Mouse (Mus musculus) testis, adult 2 months (tissue): ENCODE data around the gene Kpnb1.

ENCODE experiments used
- CTCF ChIP-seq: fragments of 200-500 bp; IDR thresholded peaks from 2 replicates; pipeline ENCODE4 v1.5.1; 2012; ENCODE audit warnings: low read depth, mild to moderate bottlenecking, inconsistent platforms, low read length, moderate library complexity; ENCODE audit not compliant: control insufficient read depth, insufficient read depth, insufficient replicate concordance
- POLR2A ChIP-seq: fragments of 200-500 bp; IDR thresholded peaks from 2 replicates; pipeline ENCODE4 v1.6.1; 2012; ENCODE audit warnings: low read depth, mild to moderate bottlenecking, inconsistent platforms, low read length, moderate library complexity; ENCODE audit not compliant: control insufficient read depth

DNA sequence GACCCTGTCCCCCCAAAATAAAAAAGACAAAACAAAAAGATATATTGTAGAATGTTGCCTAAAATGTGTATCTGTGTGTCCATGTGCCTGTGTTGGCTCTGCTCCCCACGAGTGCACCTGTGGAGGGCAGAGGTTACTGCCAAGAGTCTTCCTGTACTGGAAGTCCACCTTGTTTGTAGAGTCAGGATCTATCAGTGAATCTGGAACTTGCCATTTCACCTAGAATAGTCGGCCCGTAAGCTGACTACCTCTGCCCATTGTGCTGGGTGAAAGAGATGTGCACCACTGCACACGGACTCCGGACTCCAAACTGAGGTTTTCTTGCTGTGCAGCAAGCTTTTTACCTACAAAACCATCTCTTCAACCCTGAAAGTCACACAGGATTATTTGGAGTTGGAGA lies 26.7 kb upstream of the Kpnb1 start:
- TF ChIP-seq CTCF (no peak), POLR2A (no peak)
